Mouse (Mus musculus) hindbrain, embryonic 11.5 days (tissue): ENCODE measurements around the gene Mrgprf. TPM values are rescaled to one million over a fixed set of nuclear protein-coding genes. Genes with fewer than 3 reads are reported as not detected.
A peak's percentile ranks its signal among the peaks of the same experiment; 100 is the strongest.

Source experiments
- ATAC-seq: fragments of 200-750 bp; cut with Nextera tagmentation; 2 replicates; pipeline ENCODE4 v1.8.0; 2017; ENCODE audit warnings: mild to moderate bottlenecking, moderate TSS enrichment, moderate library complexity; ENCODE audit not compliant: low FRiP score
- DNase-seq: peaks from one replicate; pipeline ENCODE4 v3.0.0-alpha.2; 2015; ENCODE audit warnings: low spot score
- H3K27ac ChIP-seq: fragments of 300-500 bp; sonication (generic); 2 replicates; pipeline ENCODE4 v1.5.1; 2014; ENCODE audit warnings: mild to moderate bottlenecking, low read depth, low read length
- H3K27me3 ChIP-seq: fragments of 300-500 bp; sonication (generic); 2 replicates; pipeline ENCODE4 v1.6.1; 2014; ENCODE audit warnings: mild to moderate bottlenecking, low read length, moderate library complexity, mixed read lengths; ENCODE audit not compliant: control insufficient read depth, insufficient read depth
- H3K36me3 ChIP-seq: fragments of 300-500 bp; sonication (generic); 2 replicates; pipeline ENCODE4 v1.6.1; 2014; ENCODE audit warnings: mild to moderate bottlenecking, low read length, moderate library complexity, mixed read lengths; ENCODE audit not compliant: control insufficient read depth, insufficient read depth
- H3K4me1 ChIP-seq: fragments of 300-500 bp; sonication (generic); replicated peaks from 2 replicates; pipeline ENCODE4 v1.6.1; 2014; ENCODE audit warnings: low read length, mixed read lengths; ENCODE audit not compliant: control insufficient read depth, insufficient read depth
- H3K4me2 ChIP-seq: fragments of 300-500 bp; sonication (generic); replicated peaks from 2 replicates; pipeline ENCODE4 v1.6.1; 2014; ENCODE audit warnings: mild to moderate bottlenecking, low read depth, low read length
- H3K4me3 ChIP-seq: fragments of 300-500 bp; sonication (generic); 2 replicates; pipeline ENCODE4 v1.5.1; 2014; ENCODE audit warnings: low read depth, low read length
- H3K9ac ChIP-seq: fragments of 300-500 bp; sonication (generic); 2 replicates; pipeline ENCODE4 v1.6.1; 2014; ENCODE audit warnings: low read depth, low read length
- H3K9me3 ChIP-seq: fragments of 300-500 bp; sonication (generic); 2 replicates; pipeline ENCODE4 v1.6.1; 2016; ENCODE audit warnings: low read length; ENCODE audit not compliant: control insufficient read depth
- WGBS: fragments of 180-500 bp; shearing (Covaris S2); extraction: QIAGEN DNeasy Blood & Tissue Kit; methylation state at CpG from one replicate; pipeline ENCODE4 v1.1.7; 2014; 5-methylcytosine and 5-hydroxymethylcytosine counted together
- polyA plus RNA-seq: library from polyadenylated mRNA; unstranded; fragments of >200 nt; fragmentation: Nextera tagmentation; extraction: Ambion mirVana; gene quantifications from 2 replicates; pipeline ENCODE4 v1.2.1, GENCODE M21; 2014

The Mrgprf gene
- polyA plus RNA-seq, 1 experiment from 2014 or later, result 0.26 TPM

GRCm38 (mm10) chr7:145275488-145275887, 25.1 kb upstream of the Mrgprf start:
- H3K27me3 ChIP-seq, result no peaks in the 10 kb centered on the region
- WGBS, result 84% methylated on average over 3 of the region's 3 CpGs
- H3K9me3 ChIP-seq, result no peaks in the 10 kb centered on the region
- no peaks in the 10 kb centered on the region for H3K36me3 ChIP-seq
- no peak overlapping the region for H3K27ac ChIP-seq
- no peak overlapping the region for H3K4me2 ChIP-seq
- no peak overlapping the region for H3K4me3 ChIP-seq
- no peak overlapping the region for H3K9ac ChIP-seq
- DNase-seq (no peak), ATAC-seq (no peak)
- no peaks in the 10 kb centered on the region for H3K4me1 ChIP-seq

GRCm38 (mm10) chr7:145281396-145281795, 19.2 kb upstream of the Mrgprf start:
- Histone ChIP-seq H3K27ac (no peak overlapping the region), H3K36me3 (no peaks in the 10 kb centered on the region), H3K4me2 (no peak overlapping the region; the same call in 1 of the 2 replicates), H3K27me3 (no peaks in the 10 kb centered on the region), H3K4me3 (no peak overlapping the region), H3K4me1 (0 out of 2 replicates have a peak, but pooled peaks cover 5% of the 10 kb centered on the region), H3K9ac (no peak overlapping the region), H3K9me3 (no peaks in the 10 kb centered on the region)
- 82% methylated on average over 4 of the region's 4 CpGs for WGBS
- ATAC-seq, result no peak
- DNase-seq, result no peak

GRCm38 (mm10) chr7:145283041-145283440, 17.6 kb upstream of the Mrgprf start:
- H3K4me1 ChIP-seq, result 0 out of 2 replicates have a peak, but pooled peaks cover 5% of the 10 kb centered on the region
- no peak for DNase-seq
- peak overlapping the region; percentile 65 for H3K4me2 ChIP-seq
- WGBS, result 56% methylated on average over 4 of the region's 4 CpGs
- H3K4me3 ChIP-seq, result peak overlapping the region; percentile 45
- H3K9ac ChIP-seq, result peak overlapping the region; percentile 66
- no peak overlapping the region for H3K27ac ChIP-seq
- no peaks in the 10 kb centered on the region for H3K36me3 ChIP-seq
- H3K27me3 ChIP-seq, result no peaks in the 10 kb centered on the region
- no peaks in the 10 kb centered on the region for H3K9me3 ChIP-seq
- no peak for ATAC-seq

- peak within 1 kb of the TSS; percentile 66 for H3K9ac ChIP-seq
- peak within 1 kb of the TSS; percentile 45 for H3K4me3 ChIP-seq
- no peaks in the 10 kb centered on the region for H3K27me3 ChIP-seq
- peak within 1 kb of the TSS; percentile 65 for H3K4me2 ChIP-seq
- no peaks in the 10 kb centered on the region for H3K9me3 ChIP-seq
- H3K36me3 ChIP-seq, result no peaks in the 10 kb centered on the region
- peak; percentile 91 for ATAC-seq
- 0 out of 2 replicates have a peak, but pooled peaks cover 5% of the 10 kb centered on the region for H3K4me1 ChIP-seq
- WGBS, result 3% methylated on average over 18 of the region's 18 CpGs
- H3K27ac ChIP-seq, result no peak within 1 kb of the TSS
- DNase-seq, result peak; percentile 93
Measured at GRCm38 (mm10) chr7:145283487-145284187, 17.0 kb upstream of the Mrgprf start, which contains the start of gene Tpcn2. Tpcn2 (minus strand) TSS chr7:145284011.

- H3K4me1 ChIP-seq, result 0 out of 2 replicates have a peak, but pooled peaks cover 5% of the 10 kb centered on the region
- no peak overlapping the region for H3K9ac ChIP-seq
- no peak overlapping the region for H3K27ac ChIP-seq
- 0 out of 2 replicates have a peak overlapping the region, but pooled peaks have one; percentile 65 for H3K4me2 ChIP-seq
- no peak overlapping the region for H3K4me3 ChIP-seq
- no peaks in the 10 kb centered on the region for H3K27me3 ChIP-seq
- DNase-seq (no peak), ATAC-seq (no peak)
- WGBS, result 72% methylated on average over 3 of the region's 3 CpGs
- H3K36me3 ChIP-seq, result no peaks in the 10 kb centered on the region
- H3K9me3 ChIP-seq, result no peaks in the 10 kb centered on the region
Measured at GRCm38 (mm10) chr7:145284293-145284692, 16.3 kb upstream of the Mrgprf start.

GRCm38 (mm10) chr7:145285476-145285875, 15.2 kb upstream of the Mrgprf start:
- no peaks in the 10 kb centered on the region for H3K9me3 ChIP-seq
- DNase-seq (no peak), ATAC-seq (no peak)
- H3K9ac ChIP-seq, result no peak overlapping the region
- no peak overlapping the region for H3K4me2 ChIP-seq
- H3K4me3 ChIP-seq, result no peak overlapping the region
- WGBS, result 88% methylated on average over 4 of the region's 4 CpGs
- no peaks in the 10 kb centered on the region for H3K36me3 ChIP-seq
- H3K4me1 ChIP-seq, result 0 out of 2 replicates have a peak, but pooled peaks cover 5% of the 10 kb centered on the region
- H3K27ac ChIP-seq, result no peak overlapping the region
- no peaks in the 10 kb centered on the region for H3K27me3 ChIP-seq

GRCm38 (mm10) chr7:145287410-145287809, 13.2 kb upstream of the Mrgprf start:
- H3K9me3 ChIP-seq, result no peaks in the 10 kb centered on the region
- DNase-seq, result no peak
- H3K4me3 ChIP-seq, result no peak overlapping the region
- WGBS, result 81% methylated on average over 6 of the region's 6 CpGs
- no peak overlapping the region for H3K4me2 ChIP-seq
- no peak overlapping the region for H3K27ac ChIP-seq
- H3K4me1 ChIP-seq, result 0 out of 2 replicates have a peak, but pooled peaks cover 5% of the 10 kb centered on the region
- H3K36me3 ChIP-seq, result no peaks in the 10 kb centered on the region
- no peak for ATAC-seq
- H3K27me3 ChIP-seq, result no peaks in the 10 kb centered on the region
- no peak overlapping the region for H3K9ac ChIP-seq

GRCm38 (mm10) chr7:145289302-145289701, 11.3 kb upstream of the Mrgprf start:
- no peaks in the 10 kb centered on the region for H3K4me1 ChIP-seq
- DNase-seq, result peak; percentile 56

GRCm38 (mm10) chr7:145291847-145292246, 8.8 kb upstream of the Mrgprf start:
- ATAC-seq (no peak), DNase-seq (no peak)
- Histone ChIP-seq H3K9ac (no peak overlapping the region), H3K4me3 (no peak overlapping the region), H3K36me3 (no peaks in the 10 kb centered on the region), H3K4me1 (no peaks in the 10 kb centered on the region), H3K27me3 (no peaks in the 10 kb centered on the region), H3K4me2 (no peak overlapping the region), H3K9me3 (no peaks in the 10 kb centered on the region), H3K27ac (no peak overlapping the region)
- WGBS, result 86% methylated on average over 2 of the region's 2 CpGs

More at GRCm38 (mm10) chr7:145289302-145289701, 11.3 kb upstream of the Mrgprf start:
- no peaks in the 10 kb centered on the region for H3K9me3 ChIP-seq
- H3K9ac ChIP-seq, result no peak overlapping the region
- H3K27ac ChIP-seq, result no peak overlapping the region
- 22% methylated on average over 5 of the region's 5 CpGs for WGBS
- no peak for ATAC-seq
- no peaks in the 10 kb centered on the region for H3K27me3 ChIP-seq
- no peak overlapping the region for H3K4me2 ChIP-seq
- H3K4me3 ChIP-seq, result no peak overlapping the region
- no peaks in the 10 kb centered on the region for H3K36me3 ChIP-seq
